Mouse (Mus musculus): ENCODE results near the gene Zfp936. TPM values are rescaled to one million over a fixed set of nuclear protein-coding genes. Genes with fewer than 3 reads are reported as not detected.
"Not testable (repeated sequence)": the region's sequence is repeated elsewhere in the genome, so short reads cannot be mapped to it uniquely, and the experiment has no call there.

Gene Zfp936
- polyA plus RNA-seq (2012; rRNA removed): not detected in 2 replicates

GRCm38 (mm10) chr7:43113929-43114328 is at the start of gene Zfp936:
Gene Zfp936 (plus strand): TSS chr7:43114229.
- H3K27ac ChIP-seq (ENCODE audit: control insufficient read depth, insufficient read depth, low read length); DNase-seq; H3K4me1 ChIP-seq (replicated peaks; ENCODE audit: control insufficient read depth, insufficient read depth, low read length); H3K36me3 ChIP-seq (ENCODE audit: control insufficient read depth, insufficient read depth, low read length); H3K4me3 ChIP-seq (ENCODE audit: control insufficient read depth, insufficient read depth, low read length); H3K27me3 ChIP-seq (ENCODE audit: control insufficient read depth, insufficient read depth, low read length): not testable (repeated sequence)
- WGBS: 85% methylated on average over 10 of the region's 10 CpGs

- Histone ChIP-seq H3K27me3 (ENCODE audit: control insufficient read depth, insufficient read depth, low read length) (no peaks in the 10 kb centered on the region), H3K27ac (ENCODE audit: control insufficient read depth, insufficient read depth, low read length) (no peak overlapping the region), H3K4me3 (ENCODE audit: control insufficient read depth, insufficient read depth, low read length) (no peak overlapping the region), H3K36me3 (ENCODE audit: control insufficient read depth, insufficient read depth, low read length) (no peaks in the 10 kb centered on the region), H3K4me1 (replicated peaks; ENCODE audit: control insufficient read depth, insufficient read depth, low read length) (no peaks in the 10 kb centered on the region)
- whole genome bisulfite sequencing: 89% methylated on average over 8 of the region's 8 CpGs
- no peak for DNase-seq
- TF ChIP-seq POLR2A (IDR thresholded peaks at IDR 0.05; ENCODE audit: control insufficient read depth, extremely low read depth, insufficient read depth, low read length, poor library complexity): no peak
- TF ChIP-seq CTCF (IDR thresholded peaks at IDR 0.05; ENCODE audit: borderline replicate concordance, control insufficient read depth, extremely low read depth, insufficient read depth, low read length, poor library complexity): no peak
These were observed 36.2 kb upstream of the Zfp936 start for GRCm38 (mm10) chr7:43077831-43078230.

- not testable (repeated sequence) for DNase-seq; H3K4me1 ChIP-seq (replicated peaks; ENCODE audit: control insufficient read depth, insufficient read depth, low read length); H3K27me3 ChIP-seq (ENCODE audit: control insufficient read depth, insufficient read depth, low read length); H3K4me3 ChIP-seq (ENCODE audit: control insufficient read depth, insufficient read depth, low read length); H3K27ac ChIP-seq (ENCODE audit: control insufficient read depth, insufficient read depth, low read length); H3K36me3 ChIP-seq (ENCODE audit: control insufficient read depth, insufficient read depth, low read length)
- WGBS: 94% methylated on average over 15 of the region's 15 CpGs
These were observed 14.7 kb downstream of the Zfp936 start for GRCm38 (mm10) chr7:43128691-43129090.

- WGBS: 81% methylated on average over 4 of the region's 4 CpGs
- H3K27me3 ChIP-seq (ENCODE audit: control insufficient read depth, insufficient read depth, low read length): not testable (repeated sequence)
These were observed 50.1 kb downstream of the Zfp936 start for GRCm38 (mm10) chr7:43164121-43164520.

GRCm38 (mm10) chr7:43167101-43167500 is 53.1 kb downstream of the Zfp936 start:
- H3K36me3 ChIP-seq (ENCODE audit: control insufficient read depth, insufficient read depth, low read length); H3K4me3 ChIP-seq (ENCODE audit: control insufficient read depth, insufficient read depth, low read length); H3K27ac ChIP-seq (ENCODE audit: control insufficient read depth, insufficient read depth, low read length); DNase-seq; H3K4me1 ChIP-seq (replicated peaks; ENCODE audit: control insufficient read depth, insufficient read depth, low read length); H3K27me3 ChIP-seq (ENCODE audit: control insufficient read depth, insufficient read depth, low read length): not testable (repeated sequence)
- WGBS: 88% methylated on average over 4 of the region's 4 CpGs

More at GRCm38 (mm10) chr7:43164121-43164520, 50.1 kb downstream of the Zfp936 start:
- not testable (repeated sequence) for DNase-seq; H3K4me1 ChIP-seq (replicated peaks; ENCODE audit: control insufficient read depth, insufficient read depth, low read length); H3K36me3 ChIP-seq (ENCODE audit: control insufficient read depth, insufficient read depth, low read length); H3K27ac ChIP-seq (ENCODE audit: control insufficient read depth, insufficient read depth, low read length); H3K4me3 ChIP-seq (ENCODE audit: control insufficient read depth, insufficient read depth, low read length)

GRCm38 (mm10) chr7:43167811-43168210 is 53.8 kb downstream of the Zfp936 start:
- not testable (repeated sequence) for H3K27me3 ChIP-seq (ENCODE audit: control insufficient read depth, insufficient read depth, low read length); H3K4me3 ChIP-seq (ENCODE audit: control insufficient read depth, insufficient read depth, low read length); DNase-seq; H3K4me1 ChIP-seq (replicated peaks; ENCODE audit: control insufficient read depth, insufficient read depth, low read length); H3K27ac ChIP-seq (ENCODE audit: control insufficient read depth, insufficient read depth, low read length); H3K36me3 ChIP-seq (ENCODE audit: control insufficient read depth, insufficient read depth, low read length)
- 92% methylated on average over 1 of the region's 1 CpGs for WGBS

GRCm38 (mm10) chr7:43168212-43168611 is 54.2 kb downstream of the Zfp936 start:
- not testable (repeated sequence) for DNase-seq; H3K4me1 ChIP-seq (replicated peaks; ENCODE audit: control insufficient read depth, insufficient read depth, low read length); H3K27me3 ChIP-seq (ENCODE audit: control insufficient read depth, insufficient read depth, low read length); H3K4me3 ChIP-seq (ENCODE audit: control insufficient read depth, insufficient read depth, low read length); H3K36me3 ChIP-seq (ENCODE audit: control insufficient read depth, insufficient read depth, low read length); H3K27ac ChIP-seq (ENCODE audit: control insufficient read depth, insufficient read depth, low read length)
- 46% methylated on average over 1 of the region's 1 CpGs for WGBS

GRCm38 (mm10) chr7:43177003-43177702 is 63.1 kb downstream of the Zfp936 start:
- TF ChIP-seq CTCF (IDR thresholded peaks at IDR 0.05; ENCODE audit: borderline replicate concordance, control insufficient read depth, extremely low read depth, insufficient read depth, low read length, poor library complexity) (no peak), POLR2A (IDR thresholded peaks at IDR 0.05; ENCODE audit: control insufficient read depth, extremely low read depth, insufficient read depth, low read length, poor library complexity) (no peak)
- no peak overlapping the region for H3K27ac ChIP-seq (ENCODE audit: control insufficient read depth, insufficient read depth, low read length)
- H3K27me3 ChIP-seq (ENCODE audit: control insufficient read depth, insufficient read depth, low read length): no peaks in the 10 kb centered on the region
- WGBS: 92% methylated on average over 14 of the region's 14 CpGs
- no peaks in the 10 kb centered on the region for H3K36me3 ChIP-seq (ENCODE audit: control insufficient read depth, insufficient read depth, low read length)
- H3K4me1 ChIP-seq (replicated peaks; ENCODE audit: control insufficient read depth, insufficient read depth, low read length): no peaks in the 10 kb centered on the region
- no peak overlapping the region for H3K4me3 ChIP-seq (ENCODE audit: control insufficient read depth, insufficient read depth, low read length)
- no peak for DNase-seq

GRCm38 (mm10) chr7:43213781-43214180 is 99.8 kb downstream of the Zfp936 start:
- DNase-seq; H3K4me1 ChIP-seq (replicated peaks; ENCODE audit: control insufficient read depth, insufficient read depth, low read length); H3K4me3 ChIP-seq (ENCODE audit: control insufficient read depth, insufficient read depth, low read length); H3K27ac ChIP-seq (ENCODE audit: control insufficient read depth, insufficient read depth, low read length); H3K27me3 ChIP-seq (ENCODE audit: control insufficient read depth, insufficient read depth, low read length); H3K36me3 ChIP-seq (ENCODE audit: control insufficient read depth, insufficient read depth, low read length): not testable (repeated sequence)
- 87% methylated on average over 7 of the region's 7 CpGs for WGBS

Measured in thymus, adult 2 months (tissue).